Mouse (Mus musculus): ENCODE data around the gene Dis3l2. TPM values are rescaled to one million over a fixed set of nuclear protein-coding genes. Genes with fewer than 3 reads are reported as not detected.

Gene Dis3l2
- total RNA-seq, 1 experiment from 2014 or later: 32.7 TPM

DNA sequence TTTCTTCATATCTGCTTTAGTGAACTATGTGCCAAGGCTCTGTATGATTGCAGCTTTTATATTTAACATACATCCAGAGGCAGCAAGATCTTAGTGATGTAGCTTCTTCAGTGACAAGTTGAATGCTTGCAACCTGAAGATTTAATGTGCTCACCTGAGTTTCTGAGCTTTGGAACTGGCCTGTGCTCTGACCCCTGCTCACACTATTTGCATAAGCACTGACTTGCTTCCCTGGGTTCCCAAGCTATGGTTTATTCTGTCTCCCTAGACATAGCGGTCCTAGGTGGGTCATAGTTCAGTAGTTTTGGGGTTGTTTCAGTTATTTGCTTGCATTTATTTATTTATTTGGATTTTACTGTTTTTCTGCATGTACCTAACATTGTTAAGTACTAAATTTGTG, 14.6 kb downstream of the Dis3l2 start:
- ATAC-seq (replicated peaks; ENCODE audit: low read depth, poor library complexity, severe bottlenecking): no peak

DNA sequence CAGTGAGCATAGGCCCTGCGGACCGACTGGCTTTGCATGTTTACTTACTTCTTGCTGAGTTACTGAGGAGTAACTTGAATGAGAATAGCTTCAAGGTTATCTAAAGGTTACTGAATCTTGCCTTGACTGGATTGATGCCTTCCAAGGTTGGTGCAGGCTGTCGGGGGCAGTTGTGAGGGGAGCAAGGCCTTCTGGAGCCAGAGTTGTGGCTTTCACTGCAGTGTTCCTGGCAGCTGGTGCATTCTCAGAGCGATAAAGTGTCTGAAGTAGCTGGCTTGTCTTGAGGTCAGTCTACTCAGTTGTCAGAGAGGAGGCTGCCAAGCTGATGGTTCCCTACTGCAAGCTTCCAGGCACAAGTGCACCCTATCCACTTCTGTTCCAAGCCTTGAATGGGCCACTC, 15.8 kb downstream of the Dis3l2 start:
- no peak for ATAC-seq (replicated peaks; ENCODE audit: low read depth, poor library complexity, severe bottlenecking)

DNA sequence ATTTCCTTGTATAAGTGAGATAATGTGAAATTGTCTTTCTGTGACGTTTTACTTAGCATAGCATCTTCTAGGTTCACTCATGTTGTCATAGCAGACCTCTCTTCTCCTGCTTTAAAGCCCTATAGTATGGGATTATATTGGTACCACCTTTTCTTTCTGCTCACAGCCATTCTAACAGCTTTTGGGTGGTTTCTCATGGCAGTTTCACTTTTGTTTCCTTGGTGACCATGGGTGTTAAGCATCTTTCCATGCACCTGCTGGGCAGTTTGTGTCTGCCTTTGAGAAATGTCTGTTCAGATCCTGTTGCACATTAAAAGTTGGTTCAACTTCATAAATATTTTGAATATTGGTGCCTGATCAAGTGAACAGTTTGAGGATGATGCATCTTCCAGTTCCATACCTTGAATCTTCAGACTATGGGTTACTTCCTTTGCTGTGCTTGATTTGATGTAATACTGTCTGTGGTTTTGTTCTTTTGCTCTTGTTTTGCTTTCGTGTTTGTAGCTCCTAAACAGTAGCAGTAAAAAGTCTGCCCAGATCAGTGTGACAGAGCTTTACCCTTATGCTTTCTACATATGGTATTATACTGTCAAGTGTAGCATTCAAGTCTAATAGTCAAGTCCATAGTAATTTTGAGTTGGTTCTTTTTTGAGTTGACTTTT, 29.7 kb downstream of the Dis3l2 start:
- ATAC-seq (replicated peaks; ENCODE audit: low read depth, poor library complexity, severe bottlenecking): no peak

DNA sequence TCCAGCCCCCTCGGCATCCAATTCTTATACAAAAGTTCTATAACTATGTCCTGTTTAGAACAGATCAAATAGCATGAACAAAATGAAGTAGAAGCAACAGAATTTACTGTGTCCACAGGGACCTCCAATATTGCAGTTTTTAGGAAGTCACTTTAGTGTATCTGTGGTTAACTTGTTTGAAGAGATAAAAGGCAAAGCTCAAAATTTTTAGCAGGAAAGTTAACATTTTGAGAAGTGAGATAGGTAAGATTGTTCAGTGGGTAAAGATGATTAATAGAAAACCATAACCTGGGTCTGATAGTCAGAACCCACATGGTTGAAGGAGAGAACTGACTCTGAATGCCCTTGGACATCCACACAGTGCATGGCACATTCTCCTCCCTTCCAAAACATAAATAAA, 32.8 kb downstream of the Dis3l2 start:
- no peak for ATAC-seq (replicated peaks; ENCODE audit: low read depth, poor library complexity, severe bottlenecking)

DNA sequence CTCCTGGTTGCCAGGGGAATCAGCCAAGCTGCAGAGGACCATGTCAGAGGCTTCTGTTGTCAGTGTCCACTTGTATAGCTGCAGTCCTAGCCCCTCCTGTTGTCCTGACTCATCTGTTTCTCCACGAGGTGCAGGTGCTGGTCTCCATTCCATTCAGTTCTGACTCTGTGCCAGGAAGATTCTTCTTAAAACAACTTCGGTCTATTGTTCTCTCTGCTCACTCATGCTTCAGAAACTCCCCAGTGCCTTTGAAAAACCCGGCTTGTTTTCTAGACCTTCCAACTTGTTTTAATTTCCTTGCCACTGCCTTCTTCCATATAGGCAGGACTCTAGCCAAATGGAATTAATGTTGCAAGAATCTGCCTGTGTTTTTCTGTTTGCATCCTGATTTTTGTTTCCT, 39.3 kb downstream of the Dis3l2 start:
- ATAC-seq (replicated peaks; ENCODE audit: low read depth, poor library complexity, severe bottlenecking): no peak

DNA sequence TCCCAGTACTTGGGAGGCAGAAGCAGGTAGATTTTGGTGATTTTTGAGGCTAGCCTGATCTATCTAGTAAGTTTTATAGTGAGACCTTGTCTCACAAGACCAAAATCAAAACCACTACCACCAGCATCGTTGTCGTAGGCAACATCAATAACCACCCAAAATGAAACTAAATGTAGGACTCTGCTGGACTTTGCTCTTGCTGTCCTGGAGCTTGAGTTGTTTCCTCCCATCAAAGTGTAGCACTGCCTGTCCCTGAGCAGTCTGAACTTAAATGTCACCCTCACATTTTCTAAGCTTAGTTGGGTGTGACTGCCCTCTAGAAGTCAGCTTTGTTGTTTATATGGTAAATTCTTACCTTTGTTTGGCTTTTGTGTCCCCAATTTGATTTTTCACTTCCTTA, 43.4 kb downstream of the Dis3l2 start:
- ATAC-seq (replicated peaks; ENCODE audit: low read depth, poor library complexity, severe bottlenecking): no peak

DNA sequence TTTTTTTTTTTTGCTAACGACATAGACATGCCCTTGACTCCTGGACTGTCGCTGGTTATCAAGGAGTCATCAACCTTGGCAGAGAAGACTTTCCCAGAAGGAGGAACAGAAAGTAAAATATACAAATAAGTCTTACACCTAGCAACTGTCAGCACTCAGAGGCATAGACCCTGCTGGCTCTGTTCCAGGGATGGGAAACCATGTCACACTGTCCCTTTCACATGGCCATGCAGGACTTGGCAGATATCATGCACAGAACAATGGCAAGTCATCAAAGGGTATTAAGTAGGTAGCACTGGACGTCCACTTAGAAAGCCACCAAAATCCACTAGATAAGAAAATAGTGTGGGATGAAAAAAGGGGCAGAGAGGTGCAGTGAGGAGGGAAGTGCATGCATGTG, 46.5 kb downstream of the Dis3l2 start:
- no peak for ATAC-seq (replicated peaks; ENCODE audit: low read depth, poor library complexity, severe bottlenecking)

DNA sequence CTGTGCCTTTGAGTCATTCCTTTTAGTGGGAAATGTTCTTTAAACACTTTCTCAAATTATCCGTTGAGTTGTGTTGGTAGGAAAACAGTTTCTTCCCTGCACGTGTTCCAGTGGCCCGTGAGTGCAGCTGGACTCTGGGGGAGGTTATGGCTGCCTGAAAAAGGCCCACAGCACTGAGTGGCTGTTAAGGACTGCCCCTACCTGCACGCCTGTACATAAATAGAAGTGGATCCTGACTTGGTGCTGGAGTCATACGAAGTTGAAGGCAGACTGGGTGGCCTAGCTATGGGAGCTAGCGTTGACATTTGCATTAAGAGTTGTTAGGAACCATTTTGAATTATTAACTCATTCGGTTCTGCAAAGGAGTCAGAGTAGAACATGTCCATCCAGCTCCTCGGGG, 49.8 kb downstream of the Dis3l2 start:
- no peak for ATAC-seq (replicated peaks; ENCODE audit: low read depth, poor library complexity, severe bottlenecking)

DNA sequence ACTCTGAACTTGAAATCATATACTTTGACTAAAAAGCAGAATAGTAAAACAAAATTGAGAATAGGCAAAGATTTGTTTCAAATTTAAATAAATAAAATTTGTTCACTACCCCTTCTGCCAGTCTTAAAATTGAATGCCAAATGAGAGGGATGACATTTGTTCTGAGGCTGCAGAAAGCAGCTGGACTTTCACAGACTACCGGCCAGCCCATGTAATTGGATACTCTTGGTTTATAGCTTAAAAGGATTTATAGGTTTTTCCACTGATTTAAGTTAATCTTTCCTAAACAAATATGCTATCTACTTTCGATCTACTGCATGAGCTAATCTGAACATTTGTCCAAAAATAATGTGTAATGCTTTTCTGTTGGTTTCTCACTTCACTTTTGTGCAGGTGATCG, 50.7 kb downstream of the Dis3l2 start:
- no peak for ATAC-seq (replicated peaks; ENCODE audit: low read depth, poor library complexity, severe bottlenecking)

DNA sequence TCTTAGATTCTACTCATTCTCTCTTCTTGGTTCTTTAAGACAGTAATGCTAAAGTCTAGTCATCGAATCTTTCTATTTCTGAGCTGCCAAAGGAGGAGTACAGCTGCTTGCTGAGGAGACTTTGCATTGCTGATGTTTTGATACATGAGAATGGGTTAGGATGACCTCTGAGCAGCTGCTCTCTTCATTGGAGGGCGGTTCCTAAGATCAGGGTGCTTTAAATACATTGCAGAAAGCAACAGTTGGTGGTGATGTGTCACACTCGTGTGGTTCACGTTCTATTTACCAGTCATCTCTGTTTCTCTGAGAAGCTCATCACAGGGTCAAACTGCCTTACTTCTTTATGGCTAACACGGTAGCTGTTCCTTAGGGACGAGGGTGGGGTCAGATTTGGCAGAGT, 54.5 kb downstream of the Dis3l2 start:
- no peak for ATAC-seq (replicated peaks; ENCODE audit: low read depth, poor library complexity, severe bottlenecking)

DNA sequence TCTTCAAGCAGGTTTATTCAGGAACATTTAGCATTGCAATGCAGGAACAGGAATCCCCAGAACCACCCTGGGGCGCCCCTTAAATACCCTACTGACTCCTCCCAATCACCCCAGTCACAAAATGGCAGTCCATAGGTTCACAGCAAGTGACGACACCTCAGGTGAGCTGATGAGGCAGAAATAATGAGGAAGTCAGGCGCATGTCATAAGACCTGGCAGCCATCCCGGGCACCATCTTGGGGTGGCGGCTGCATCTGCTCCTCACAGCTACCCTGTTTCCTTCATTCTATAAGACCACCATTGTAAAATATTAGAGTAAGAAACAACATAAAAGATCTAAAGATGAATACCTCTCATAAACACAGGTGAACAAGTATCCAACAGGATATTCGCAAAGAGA, 58.6 kb downstream of the Dis3l2 start:
- no peak for ATAC-seq (replicated peaks; ENCODE audit: low read depth, poor library complexity, severe bottlenecking)

DNA sequence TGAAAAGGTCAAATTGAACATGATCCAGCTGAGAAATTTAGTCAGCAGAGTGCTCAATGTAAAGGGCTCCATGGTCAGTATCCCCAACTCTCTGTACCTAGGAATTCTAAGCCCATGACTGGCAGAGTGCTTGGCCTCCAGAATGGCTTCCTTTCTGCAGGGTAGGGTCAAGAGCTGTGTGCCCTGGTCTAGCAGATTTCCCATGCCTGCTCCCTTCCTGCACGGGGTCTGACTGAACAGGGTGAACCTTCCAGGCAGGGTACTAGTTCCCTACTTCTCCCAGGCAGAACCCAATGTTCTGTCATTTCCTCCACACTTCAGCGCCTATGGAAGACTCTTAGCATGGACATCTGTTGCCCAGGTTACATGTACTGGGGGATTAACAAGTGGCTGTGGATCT, 97.6 kb downstream of the Dis3l2 start:
- ATAC-seq (replicated peaks; ENCODE audit: low read depth, poor library complexity, severe bottlenecking): no peak

DNA sequence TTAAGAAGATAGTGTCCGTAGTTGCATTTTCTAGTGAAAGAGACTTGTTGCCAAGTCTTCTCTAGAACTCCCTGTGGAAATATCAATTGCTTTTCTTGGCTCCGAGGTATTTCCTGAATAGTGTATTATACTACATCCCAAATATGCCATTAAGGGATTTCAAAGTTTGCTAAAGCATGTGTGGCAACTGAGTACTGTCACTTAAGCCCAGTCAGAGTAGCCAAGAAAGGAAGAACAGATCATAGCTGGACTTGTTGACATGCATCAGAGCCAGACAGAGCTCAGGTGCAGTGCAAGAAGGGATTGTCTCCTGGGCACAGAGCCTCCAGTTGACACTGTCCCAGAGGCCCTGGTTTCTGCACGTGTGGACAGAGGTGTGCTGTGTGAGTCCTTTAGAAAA, 108.1 kb downstream of the Dis3l2 start:
- ATAC-seq (replicated peaks; ENCODE audit: low read depth, poor library complexity, severe bottlenecking): no peak

DNA sequence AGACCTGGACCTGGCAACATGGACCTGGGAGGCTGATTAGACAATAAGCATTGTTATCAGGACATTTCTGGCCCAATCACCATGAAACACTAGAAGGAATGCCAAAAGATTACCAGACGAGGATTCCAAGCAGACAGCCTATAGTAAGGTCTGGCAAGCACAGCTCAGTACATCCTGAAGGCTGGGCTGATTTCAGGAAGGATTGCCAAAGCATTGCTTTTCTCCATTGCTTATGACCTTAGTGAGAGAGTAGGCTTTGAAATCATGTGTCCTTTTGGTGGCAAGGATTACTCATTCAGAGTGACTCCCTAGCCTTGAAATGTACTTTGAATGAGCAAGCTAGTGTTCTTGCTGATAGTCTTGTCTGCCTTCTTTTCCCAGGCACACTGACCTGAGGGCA, 118.7 kb downstream of the Dis3l2 start:
- no peak for ATAC-seq (replicated peaks; ENCODE audit: low read depth, poor library complexity, severe bottlenecking)

DNA sequence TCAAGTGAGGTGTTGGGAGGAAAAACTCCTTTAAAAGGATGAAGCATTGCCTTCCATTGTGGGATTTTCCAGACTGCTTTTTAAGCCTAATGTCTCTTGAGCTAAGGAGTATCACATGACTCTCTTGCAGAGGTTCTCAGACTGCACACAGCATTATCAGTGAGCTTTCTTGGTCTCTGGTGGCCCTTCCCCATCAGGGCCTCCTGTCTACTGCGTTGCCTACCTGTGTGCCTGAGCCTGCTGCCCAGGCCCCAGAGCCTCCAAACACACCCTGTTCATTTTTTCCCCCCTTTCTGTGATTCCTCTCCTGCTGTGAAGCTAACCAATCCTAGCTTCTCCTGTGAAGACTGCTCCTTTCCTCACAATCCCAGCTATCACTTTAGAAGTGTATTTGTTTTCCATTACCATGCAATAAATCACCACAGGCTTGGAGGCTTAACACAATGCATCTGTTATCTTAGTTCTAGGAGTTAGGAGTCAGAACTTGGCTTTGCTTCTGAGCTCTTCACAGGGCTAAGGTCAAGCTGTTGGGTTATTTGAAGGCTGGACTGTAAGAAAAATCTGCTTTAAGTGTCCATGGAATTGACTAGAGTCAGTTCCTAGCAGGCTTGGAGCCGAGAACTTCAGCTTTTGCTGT, 130.9 kb downstream of the Dis3l2 start:
- no peak for ATAC-seq (replicated peaks; ENCODE audit: low read depth, poor library complexity, severe bottlenecking)

DNA sequence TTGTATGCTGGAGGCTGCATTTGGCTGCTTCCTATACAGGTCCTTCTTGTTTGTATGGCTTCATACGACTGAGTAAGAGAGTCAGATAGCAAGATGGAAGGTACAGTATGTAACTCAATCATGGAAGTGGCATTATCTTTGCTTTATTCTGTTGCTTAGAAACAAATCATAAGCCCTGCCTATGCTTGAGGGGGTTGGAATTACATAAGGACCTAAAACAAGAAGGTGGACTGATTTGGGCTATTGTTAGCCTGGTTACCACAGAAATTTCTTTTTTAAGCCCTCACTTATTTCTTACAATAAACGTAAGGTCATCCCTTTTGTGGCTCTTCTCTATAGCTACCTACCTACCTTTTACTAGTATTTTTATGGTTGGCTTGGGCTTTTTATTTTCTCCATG, 131.4 kb downstream of the Dis3l2 start:
- no peak for ATAC-seq (replicated peaks; ENCODE audit: low read depth, poor library complexity, severe bottlenecking)

DNA sequence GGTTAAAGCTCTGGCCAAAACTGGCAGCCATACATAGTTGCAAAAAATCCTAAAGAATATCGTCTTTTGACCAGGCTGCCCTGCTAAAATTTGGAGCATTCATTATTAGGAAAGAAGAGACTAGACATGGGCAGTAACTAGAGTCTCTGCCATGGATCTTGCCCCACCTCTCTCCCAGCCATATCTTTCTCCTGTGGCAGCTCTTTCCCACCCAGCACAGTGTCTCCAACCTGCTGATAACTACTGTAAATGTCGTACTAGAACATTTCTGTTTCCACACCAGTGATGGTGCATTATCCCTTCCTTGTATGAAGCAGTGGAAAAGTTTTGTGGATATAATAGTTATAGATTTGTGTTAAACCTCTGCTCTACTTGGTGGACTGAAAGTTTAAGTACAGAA, 147.1 kb downstream of the Dis3l2 start:
- no peak for ATAC-seq (replicated peaks; ENCODE audit: low read depth, poor library complexity, severe bottlenecking)

DNA sequence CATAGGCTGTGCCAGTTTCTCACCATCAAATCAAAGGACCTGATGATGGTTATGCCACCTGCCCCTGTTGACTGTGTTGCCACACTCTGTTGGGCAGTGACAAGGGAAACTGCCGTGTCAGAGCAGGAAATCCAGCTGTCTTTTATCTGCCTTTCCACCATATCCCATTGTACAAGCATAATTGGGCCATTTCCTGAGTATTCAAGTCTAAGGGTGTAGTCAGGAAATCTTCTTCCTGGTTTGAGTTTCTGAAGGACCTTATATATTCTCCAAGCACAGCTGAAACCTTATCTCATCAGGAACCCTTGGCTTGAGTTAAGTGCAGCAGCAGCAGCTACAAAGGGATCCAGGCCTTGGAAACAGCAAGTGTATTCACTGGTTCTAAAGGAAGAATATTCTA, 155.3 kb downstream of the Dis3l2 start:
- peak; percentile 52; the same call in 1 of the 2 replicates for ATAC-seq (replicated peaks; ENCODE audit: low read depth, poor library complexity, severe bottlenecking)

DNA sequence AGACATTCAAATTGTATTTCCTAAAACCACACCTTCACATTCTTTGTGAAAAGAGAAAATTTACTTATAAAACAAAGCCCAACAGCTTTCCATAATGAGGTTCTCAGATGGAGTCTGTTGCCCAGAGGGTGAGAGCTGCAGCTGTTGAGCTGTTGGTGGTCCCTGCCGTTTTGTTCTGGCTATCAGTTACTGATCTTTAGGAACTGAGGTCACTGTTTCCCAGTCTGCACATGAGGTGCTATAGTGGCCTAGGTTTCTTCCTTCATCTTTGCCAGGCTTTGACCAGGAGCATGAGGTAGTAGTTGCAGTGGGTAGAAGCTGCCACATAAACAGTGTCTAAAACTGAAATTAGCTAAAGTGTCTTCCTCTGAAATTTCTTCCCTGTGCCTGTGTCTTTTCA, 155.8 kb downstream of the Dis3l2 start:
- ATAC-seq (replicated peaks; ENCODE audit: low read depth, poor library complexity, severe bottlenecking): no peak

DNA sequence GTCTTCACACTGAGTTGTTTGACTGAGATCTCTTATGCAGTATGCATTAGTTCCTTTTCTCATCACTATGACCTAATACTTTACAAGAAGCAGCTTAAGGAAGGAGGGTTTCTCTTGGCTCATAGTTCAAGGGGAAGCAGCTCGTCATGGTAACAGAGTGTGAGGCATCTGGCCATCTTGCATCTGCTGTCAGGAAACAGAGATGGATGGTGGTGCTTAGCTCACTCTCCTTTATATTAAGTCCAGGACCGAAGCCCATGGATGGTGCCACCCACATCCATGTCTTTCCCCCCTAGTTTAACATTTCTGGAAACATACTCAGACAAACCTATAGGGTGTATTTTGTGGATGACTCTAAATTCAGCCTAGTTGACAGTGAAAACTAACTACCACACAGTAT, 170.1 kb downstream of the Dis3l2 start:
- ATAC-seq (replicated peaks; ENCODE audit: low read depth, poor library complexity, severe bottlenecking): no peak

DNA sequence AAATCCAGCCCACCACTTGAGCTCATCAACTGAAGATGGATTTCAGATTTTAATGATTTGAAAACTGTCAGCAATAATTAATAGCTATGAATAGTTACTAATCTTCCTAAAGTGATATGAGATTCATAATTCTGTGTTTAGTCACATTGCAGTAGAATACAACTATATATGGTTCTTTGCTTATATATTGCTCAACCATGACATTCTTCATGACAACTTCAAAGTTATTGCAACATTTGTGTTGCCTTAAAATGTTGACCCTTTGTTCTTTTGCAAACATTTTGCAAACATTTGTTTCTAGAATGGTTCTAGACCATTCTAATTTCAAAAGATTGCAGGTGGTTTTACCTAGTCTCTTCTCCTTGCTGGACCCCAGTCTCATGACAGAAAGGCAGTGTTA, 175.1 kb downstream of the Dis3l2 start:
- ATAC-seq (replicated peaks; ENCODE audit: low read depth, poor library complexity, severe bottlenecking): no peak

DNA sequence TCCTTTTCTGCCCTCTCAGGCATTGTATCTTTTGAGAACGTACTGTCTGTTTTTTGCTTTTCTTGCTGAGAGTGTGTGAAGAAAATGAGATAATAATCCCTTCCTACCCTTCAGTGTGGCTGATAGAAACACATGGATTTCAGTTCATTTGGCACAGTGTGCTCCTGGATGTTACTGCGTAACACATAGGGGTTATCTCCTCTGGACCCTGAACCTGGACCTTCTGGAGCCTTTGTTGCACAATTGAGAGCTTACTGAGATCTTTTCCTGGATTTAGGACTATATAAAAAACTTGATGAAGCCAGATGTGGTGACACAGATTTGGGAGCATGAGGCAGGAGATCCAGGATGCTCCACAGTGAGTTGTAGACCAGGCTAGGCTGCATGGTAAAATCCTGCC, 175.9 kb downstream of the Dis3l2 start:
- no peak for ATAC-seq (replicated peaks; ENCODE audit: low read depth, poor library complexity, severe bottlenecking)
